Mouse (Mus musculus) liver, postnatal 0 days (tissue): ENCODE measurements around the gene Rab6b.

Experiments used
- CTCF ChIP-seq: sonication (generic); IDR thresholded peaks from 2 replicates; pipeline ENCODE4 v1.5.1; 2016; ENCODE audit warnings: antibody characterized with exemption, low read depth
- EP300 ChIP-seq: IDR thresholded peaks from 2 replicates; pipeline ENCODE4 v1.6.1; 2016; ENCODE audit warnings: antibody characterized with exemption, low read depth, mild to moderate bottlenecking

- TF ChIP-seq CTCF (no peak), EP300 (no peak)
These were observed 34.7 kb downstream of the Rab6b start for GRCm38 (mm10) chr9:103146257-103146656.
